Mouse (Mus musculus) liver, adult 2 months (tissue): ENCODE results near the gene Art4. TPM values are rescaled to one million over a fixed set of nuclear protein-coding genes. Genes with fewer than 3 reads are reported as not detected.

Experiments used
- DNase-seq: peaks from one replicate; pipeline ENCODE4 v3.0.0-alpha.2; 2011; ENCODE audit warnings: low read depth, low spot score; ENCODE audit errors: extremely low read depth
- H3K27ac ChIP-seq: fragments of 200-500 bp; replicated peaks from 2 replicates; pipeline ENCODE4 v1.5.1; 2012; ENCODE audit warnings: low read depth, mild to moderate bottlenecking, control low read depth, inconsistent platforms, low read length; ENCODE audit not compliant: insufficient read depth
- H3K27me3 ChIP-seq: fragments of 200-500 bp; 2 replicates; pipeline ENCODE4 v1.6.1; 2012; ENCODE audit warnings: mild to moderate bottlenecking, moderate library complexity, low read length, inconsistent platforms; ENCODE audit not compliant: control insufficient read depth, insufficient read depth
- H3K36me3 ChIP-seq: fragments of 200-500 bp; 2 replicates; pipeline ENCODE4 v1.6.1; 2012; ENCODE audit warnings: low read length, inconsistent platforms; ENCODE audit not compliant: control insufficient read depth, insufficient read depth
- H3K4me1 ChIP-seq: fragments of 200-500 bp; 2 replicates; pipeline ENCODE4 v1.6.1; 2011; ENCODE audit warnings: low read length; ENCODE audit not compliant: control insufficient read depth, insufficient read depth
- H3K4me3 ChIP-seq: fragments of 200-500 bp; 2 replicates; pipeline ENCODE4 v1.5.1; 2011; ENCODE audit warnings: low read depth, mild to moderate bottlenecking, control low read depth, low read length, moderate library complexity; ENCODE audit not compliant: insufficient read depth
- H3K79me2 ChIP-seq: fragments of 200-500 bp; 2 replicates; pipeline ENCODE4 v1.6.1; 2012; ENCODE audit warnings: inconsistent platforms, mild to moderate bottlenecking, low read length, moderate library complexity; ENCODE audit not compliant: control insufficient read depth, insufficient read depth
- H3K9ac ChIP-seq: fragments of 200-500 bp; 2 replicates; pipeline ENCODE4 v1.6.1; 2012; ENCODE audit warnings: low read depth, mild to moderate bottlenecking, control low read depth, inconsistent platforms, low read length
- CTCF ChIP-seq: fragments of 200-500 bp; IDR thresholded peaks from 2 replicates; pipeline ENCODE4 v1.5.1; 2011; ENCODE audit warnings: low read depth, low read length, control low read depth
- POLR2A ChIP-seq: fragments of 200-500 bp; IDR thresholded peaks from 2 replicates; pipeline ENCODE4 v1.6.1; 2011; ENCODE audit warnings: low read length, control low read depth; ENCODE audit not compliant: insufficient read depth; ENCODE audit errors: extremely low read depth
- WGBS: fragments of 180-500 bp; shearing (Covaris S2); methylation state at CpG from one replicate; pipeline ENCODE4 v1.1.7; 2018; 5-methylcytosine and 5-hydroxymethylcytosine counted together
- polyA plus RNA-seq: library from polyadenylated mRNA; depleted of rRNA; stranded (reverse); fragments of >200 nt; gene quantifications from 2 replicates; pipeline ENCODE4 v1.2.3, GENCODE M21; 2012
- total RNA-seq: library from RNA; depleted of rRNA; stranded (reverse); fragments of >200 nt; gene quantifications from 2 replicates; pipeline ENCODE4 v1.2.3, GENCODE M21; 2014

The Art4 gene
- total and polyA plus RNA-seq, 2 experiments, result 0.93 to 1.8 TPM

DNA sequence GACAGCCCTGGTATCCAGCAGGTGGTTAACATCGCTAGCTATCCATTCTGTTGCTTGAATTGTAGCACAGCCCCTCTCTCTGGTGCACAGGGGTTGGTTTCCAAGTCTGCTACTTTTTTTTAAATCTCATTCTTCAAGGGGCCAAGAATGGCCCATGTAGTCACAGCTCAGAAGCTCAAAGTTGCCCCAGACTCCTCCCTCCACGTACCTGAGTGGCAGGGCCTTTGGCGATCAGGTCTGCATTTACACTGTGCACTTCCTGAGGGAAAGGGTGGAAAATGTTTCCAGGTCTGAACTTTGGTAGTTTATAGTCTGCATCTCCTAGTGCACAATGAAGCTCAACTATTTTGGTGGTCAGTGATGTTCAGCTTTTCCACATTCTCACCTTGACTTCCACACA is 10.3 kb downstream of the Art4 start:
- Histone ChIP-seq H3K79me2 (no peaks in the 10 kb centered on the region), H3K27me3 (no peaks in the 10 kb centered on the region), H3K4me3 (no peak overlapping the region), H3K27ac (no peak overlapping the region), H3K4me1 (no peaks in the 10 kb centered on the region), H3K9ac (no peak overlapping the region), H3K36me3 (no peaks in the 10 kb centered on the region)
- no peak for TF ChIP-seq CTCF
- TF ChIP-seq POLR2A, result no peak
- 99% methylated on average over 3 of the region's 3 CpGs for WGBS
- no peak for DNase-seq

DNA sequence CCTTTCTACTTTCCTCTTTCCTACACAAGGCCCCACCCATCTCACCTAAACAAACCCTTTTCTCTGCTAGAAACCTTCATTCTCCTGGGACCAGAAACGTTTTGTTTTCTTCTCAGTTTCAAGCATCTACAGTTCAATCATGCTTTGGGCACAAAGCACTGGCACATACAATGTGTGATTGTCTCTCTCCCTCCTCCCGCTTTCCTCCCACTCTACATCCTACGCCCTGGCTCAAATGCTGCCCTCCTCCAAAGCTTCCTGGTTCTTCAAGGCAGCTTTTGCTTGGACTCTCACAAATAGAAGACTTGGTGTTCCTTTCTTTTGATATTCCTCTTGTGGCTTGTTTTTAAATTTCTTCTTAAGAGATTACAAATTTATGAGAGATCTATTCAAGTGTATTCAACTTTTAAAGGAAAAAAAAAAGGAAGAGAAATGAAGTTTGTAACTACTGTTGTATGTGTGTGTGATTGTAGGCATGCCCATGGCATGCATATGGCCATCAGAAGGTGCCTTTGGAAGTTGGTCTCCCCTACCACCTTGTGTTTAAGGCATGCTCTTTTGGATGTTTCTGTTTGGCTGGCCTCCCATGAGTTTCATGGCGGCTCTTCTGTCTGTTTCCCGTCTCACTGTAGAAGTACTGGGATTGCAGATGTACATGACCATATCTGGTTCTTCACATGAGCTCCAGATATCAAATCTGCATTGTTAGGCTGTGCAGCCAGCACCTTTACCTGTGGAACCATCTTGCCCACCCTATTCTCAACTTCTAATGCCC is 11.6 kb downstream of the Art4 start:
- Histone ChIP-seq H3K27me3 (no peaks in the 10 kb centered on the region), H3K4me1 (no peaks in the 10 kb centered on the region), H3K9ac (no peak overlapping the region), H3K79me2 (no peaks in the 10 kb centered on the region), H3K36me3 (no peaks in the 10 kb centered on the region), H3K4me3 (no peak overlapping the region), H3K27ac (no peak overlapping the region)
- WGBS, result 73% methylated on average over 5 of the region's 5 CpGs
- TF ChIP-seq POLR2A (no peak), CTCF (no peak)
- DNase-seq, result no peak

DNA sequence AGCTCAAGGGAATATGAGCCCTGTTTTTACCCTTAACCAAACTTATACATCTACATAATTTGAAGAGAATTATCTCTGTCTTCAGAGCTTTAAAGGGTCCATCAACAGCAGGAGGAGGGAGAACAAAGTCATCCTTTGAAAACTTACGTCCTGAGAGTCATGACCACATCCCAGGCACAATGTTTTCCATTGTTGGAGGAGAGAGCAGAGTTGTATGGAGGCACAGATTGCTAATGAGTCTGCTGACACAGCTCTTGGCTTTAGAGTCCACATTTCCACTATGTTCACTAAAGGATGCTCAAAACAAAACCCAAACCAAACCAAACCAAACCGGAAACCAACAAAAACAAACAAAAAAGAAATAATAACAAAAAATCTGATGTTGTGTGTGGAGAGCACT is 12.6 kb downstream of the Art4 start:
- H3K79me2 ChIP-seq, result no peaks in the 10 kb centered on the region
- H3K9ac ChIP-seq, result no peak overlapping the region
- TF ChIP-seq CTCF (no peak), POLR2A (no peak)
- H3K4me1 ChIP-seq, result no peaks in the 10 kb centered on the region
- H3K4me3 ChIP-seq, result no peak overlapping the region
- H3K27me3 ChIP-seq, result no peaks in the 10 kb centered on the region
- no peak overlapping the region for H3K27ac ChIP-seq
- H3K36me3 ChIP-seq, result no peaks in the 10 kb centered on the region
- DNase-seq, result no peak
- 80% methylated on average over 2 of the region's 2 CpGs for WGBS

DNA sequence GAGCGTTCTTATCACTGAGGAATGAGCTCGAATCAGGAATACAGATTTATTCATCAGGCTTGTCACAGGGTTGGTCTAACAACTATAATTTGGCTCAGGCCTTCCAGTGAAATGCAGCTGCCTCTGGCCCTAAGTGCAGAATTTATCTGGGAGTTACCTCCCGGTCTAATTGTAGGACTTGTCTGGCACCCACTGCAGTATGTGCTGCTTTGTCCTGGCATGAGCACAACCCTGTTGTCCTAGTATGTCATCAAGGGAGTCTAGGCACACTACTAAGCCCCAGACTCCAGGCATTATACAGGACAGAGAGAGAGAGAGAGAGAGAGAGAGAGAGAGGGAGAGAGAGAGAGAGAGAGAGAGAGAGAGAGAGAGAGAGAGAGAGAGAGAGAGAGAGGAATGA is 20.2 kb downstream of the Art4 start:
- Histone ChIP-seq H3K27ac (no peak overlapping the region), H3K27me3 (no peaks in the 10 kb centered on the region), H3K4me1 (no peaks in the 10 kb centered on the region), H3K4me3 (no peak overlapping the region), H3K79me2 (no peaks in the 10 kb centered on the region), H3K9ac (no peak overlapping the region), H3K36me3 (no peaks in the 10 kb centered on the region)
- WGBS, result 77% methylated on average over 3 of the region's 3 CpGs
- TF ChIP-seq CTCF (no peak), POLR2A (no peak)
- DNase-seq, result no peak

DNA sequence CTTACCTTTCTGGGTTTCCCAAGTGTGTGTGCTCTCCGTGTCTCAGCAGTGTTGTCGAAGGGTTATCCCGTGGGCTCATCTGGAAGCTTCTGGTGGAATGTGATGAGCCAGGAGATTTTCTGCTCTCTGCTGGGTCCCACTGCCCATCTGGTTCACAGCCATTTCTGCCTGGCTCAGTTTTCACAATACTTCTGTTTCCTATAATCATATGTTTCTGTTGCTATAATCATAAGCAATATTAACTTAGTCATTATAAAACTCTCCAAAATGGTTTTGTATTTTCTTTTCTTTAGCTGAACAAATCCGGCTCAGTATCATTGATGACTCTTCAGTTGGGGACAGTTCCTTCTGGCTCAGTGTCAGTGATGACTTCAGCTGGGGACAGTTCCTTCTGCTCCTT is 22.2 kb downstream of the Art4 start, which contains the start of gene Smco3:
TSS of gene Smco3 (minus strand) at position 101 of the 400 bp plus-strand sequence.
- DNase-seq, result no peak
- 53% methylated on average over 4 of the region's 4 CpGs for WGBS
- H3K27me3 ChIP-seq, result no peaks in the 10 kb centered on the region
- H3K4me1 ChIP-seq, result no peaks in the 10 kb centered on the region
- no peak within 1 kb of the TSS for H3K27ac ChIP-seq
- TF ChIP-seq POLR2A (no peak), CTCF (no peak)
- no peak within 1 kb of the TSS for H3K9ac ChIP-seq
- H3K4me3 ChIP-seq, result no peak within 1 kb of the TSS
- no peaks in the 10 kb centered on the region for H3K36me3 ChIP-seq
- H3K79me2 ChIP-seq, result no peaks in the 10 kb centered on the region

GRCm38 (mm10) chr6:136831712-136832111 is 25.8 kb downstream of the Art4 start:
- peak; percentile 23 for DNase-seq
- Histone ChIP-seq H3K27ac (no peak overlapping the region), H3K79me2 (peaks cover 6% of the 10 kb centered on the region), H3K27me3 (no peaks in the 10 kb centered on the region), H3K9ac (no peak overlapping the region), H3K36me3 (no peaks in the 10 kb centered on the region), H3K4me1 (peaks cover 4% of the 10 kb centered on the region; the same call in 1 of the 2 replicates), H3K4me3 (no peak overlapping the region)
- WGBS, result 67% methylated on average over 5 of the region's 5 CpGs
- no peak for TF ChIP-seq CTCF
- TF ChIP-seq POLR2A, result no peak
